Mouse (Mus musculus) olfactory bulb, adult 2 months (tissue): ENCODE measurements around the gene Tgif1.

Experiments used
- CTCF ChIP-seq: fragments of 200-500 bp; IDR thresholded peaks from 2 replicates; pipeline ENCODE4 v1.5.1; 2012; ENCODE audit warnings: low read depth, mild to moderate bottlenecking, low read length, moderate library complexity; ENCODE audit not compliant: insufficient read depth
- POLR2A ChIP-seq: fragments of 200-500 bp; IDR thresholded peaks from 2 replicates; pipeline ENCODE4 v1.6.1; 2012; ENCODE audit warnings: mild to moderate bottlenecking, low read depth, low read length, moderate library complexity; ENCODE audit not compliant: insufficient read depth

GRCm38 (mm10) chr17:70836820-70837219 is 16.5 kb downstream of the Tgif1 start:
- TF ChIP-seq CTCF, result no peak
- no peak for TF ChIP-seq POLR2A
